Mouse (Mus musculus) small intestine, adult 2 months (tissue): ENCODE measurements at regions not wholly inside any gene's neighbourhood (a gene's known extent, or its start where the extent isn't known, plus 50 kb on each side); places are given as distances from the start of the nearest gene placed in this dataset.

Experiments used
- H3K27ac ChIP-seq: fragments of 200-500 bp; 2 replicates; pipeline ENCODE4 v1.5.1; 2012; ENCODE audit warnings: low read depth, low read length, control low read depth, inconsistent platforms; ENCODE audit not compliant: insufficient read depth
- H3K27me3 ChIP-seq: fragments of 200-500 bp; 2 replicates; pipeline ENCODE4 v1.6.1; 2012; ENCODE audit warnings: mild to moderate bottlenecking, moderate library complexity, low read length, inconsistent platforms; ENCODE audit not compliant: control insufficient read depth, insufficient read depth
- H3K36me3 ChIP-seq: fragments of 200-500 bp; 2 replicates; pipeline ENCODE4 v1.6.1; 2012; ENCODE audit warnings: mild to moderate bottlenecking, low read length, control low read depth, inconsistent platforms; ENCODE audit not compliant: control insufficient read depth, insufficient read depth
- H3K4me1 ChIP-seq: fragments of 200-500 bp; 2 replicates; pipeline ENCODE4 v1.6.1; 2012; ENCODE audit warnings: low read length, inconsistent platforms, mixed read lengths; ENCODE audit not compliant: control insufficient read depth, insufficient read depth, insufficient read length
- H3K4me3 ChIP-seq: fragments of 200-500 bp; 2 replicates; pipeline ENCODE4 v1.5.1; 2012; ENCODE audit warnings: low read depth, mild to moderate bottlenecking, control low read depth, inconsistent platforms, low read length, moderate library complexity
- CTCF ChIP-seq: fragments of 200-500 bp; IDR thresholded peaks from 2 replicates; pipeline ENCODE4 v1.5.1; 2012; ENCODE audit warnings: low read depth, mild to moderate bottlenecking, control low read depth, inconsistent platforms, low read length, moderate library complexity, mixed read lengths; ENCODE audit not compliant: insufficient replicate concordance, insufficient read length; ENCODE audit errors: extremely low read depth
- POLR2A ChIP-seq: fragments of 200-500 bp; IDR thresholded peaks from 2 replicates; pipeline ENCODE4 v1.6.1; 2012; ENCODE audit warnings: low read depth, mild to moderate bottlenecking, control low read depth, inconsistent platforms, low read length, moderate library complexity
- WGBS: fragments of 180-500 bp; shearing (Covaris S2); methylation state at CpG from one replicate; pipeline ENCODE4 v1.1.7; 2018; 5-methylcytosine and 5-hydroxymethylcytosine counted together

DNA sequence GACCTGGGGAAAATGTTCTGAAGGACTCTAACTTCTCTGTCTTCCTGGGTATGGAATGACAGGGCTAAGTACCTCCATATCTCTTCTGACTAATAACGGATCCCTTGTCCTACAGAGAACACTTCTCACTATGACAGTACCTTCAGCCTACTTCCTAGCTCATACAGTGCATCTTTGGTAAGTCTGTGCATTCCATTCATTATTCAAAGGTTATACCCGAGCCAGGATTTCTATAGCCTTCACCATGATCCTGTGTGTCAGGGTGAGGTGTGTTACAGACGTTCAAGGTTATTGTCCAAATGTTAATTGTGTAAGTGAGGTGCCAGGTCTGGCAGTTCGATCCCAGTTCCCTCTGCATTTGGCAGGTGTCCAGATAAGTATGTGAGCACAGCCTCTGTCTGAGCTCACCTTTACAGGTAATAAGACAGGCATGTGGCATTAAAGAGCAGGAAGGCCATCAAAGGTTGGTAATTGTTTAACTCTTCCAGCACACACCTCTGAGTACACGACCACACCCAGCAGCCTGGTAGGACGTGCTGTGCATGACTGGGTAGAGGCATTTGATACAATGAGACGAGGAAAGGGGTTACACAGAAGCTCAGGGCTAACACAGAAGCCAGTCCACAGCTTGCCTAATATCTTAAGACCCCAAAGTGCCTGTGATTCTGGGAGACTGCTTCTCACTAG is 96.3 kb upstream of the Bmp2 start:
- 28% methylated on average over 7 of the region's 7 CpGs for WGBS
- H3K27me3 ChIP-seq, result no peaks in the 10 kb centered on the region
- no peaks in the 10 kb centered on the region for H3K36me3 ChIP-seq
- no peak overlapping the region for H3K27ac ChIP-seq
- peaks cover 8% of the 10 kb centered on the region; the same call in 1 of the 2 replicates for H3K4me1 ChIP-seq
- TF ChIP-seq CTCF (no peak), POLR2A (no peak)
- no peak overlapping the region for H3K4me3 ChIP-seq

DNA sequence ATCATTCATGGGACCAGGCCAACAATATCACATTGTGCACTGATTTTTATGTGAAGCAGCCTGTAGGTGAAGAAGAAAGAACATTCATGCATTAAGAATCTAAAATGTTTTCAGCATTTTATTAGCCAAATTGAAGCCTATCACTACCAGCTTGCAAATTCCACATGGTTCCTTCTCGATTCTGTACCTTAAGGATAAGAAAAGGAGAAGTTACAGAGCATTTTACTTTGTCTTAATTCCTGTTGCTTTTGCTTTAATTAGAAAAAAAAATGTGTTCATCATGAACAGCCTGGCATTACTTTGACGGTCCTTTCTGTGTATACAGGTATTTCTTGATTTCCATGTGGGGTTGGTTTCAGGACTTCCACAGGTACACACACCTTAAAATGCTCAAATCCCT is 95.2 kb upstream of the Bmp2 start:
- 81% methylated on average over 2 of the region's 2 CpGs for WGBS
- no peak overlapping the region for H3K27ac ChIP-seq
- no peak overlapping the region for H3K4me3 ChIP-seq

DNA sequence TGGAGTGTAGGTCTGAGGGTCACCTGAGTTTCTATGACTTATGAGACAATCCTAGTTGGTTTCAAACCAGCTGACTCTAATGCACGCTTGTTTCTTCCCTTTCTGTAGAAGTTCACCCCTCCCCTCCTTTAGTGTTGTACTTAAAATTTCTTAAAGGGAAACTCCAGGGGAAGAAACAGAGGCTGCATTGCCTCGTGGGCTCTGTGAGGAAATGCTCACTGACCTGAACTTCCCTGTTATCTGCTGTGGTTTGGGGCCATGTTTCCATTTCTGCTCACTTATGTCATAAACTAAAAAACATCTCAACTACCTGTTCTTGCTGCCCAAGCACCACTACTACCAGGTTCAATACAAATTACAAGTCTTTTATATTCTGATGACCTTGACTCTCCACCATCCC is 93.2 kb upstream of the Bmp2 start:
- H3K4me3 ChIP-seq, result no peak overlapping the region
- no peaks in the 10 kb centered on the region for H3K36me3 ChIP-seq
- no peaks in the 10 kb centered on the region for H3K27me3 ChIP-seq
- H3K4me1 ChIP-seq, result peaks cover 8% of the 10 kb centered on the region; the same call in 1 of the 2 replicates
- TF ChIP-seq CTCF (no peak), POLR2A (no peak)
- 51% methylated on average over 2 of the region's 2 CpGs for WGBS
- H3K27ac ChIP-seq, result no peak overlapping the region

More for the DNA sequence above, 95.2 kb upstream of the Bmp2 start:
- H3K4me1 ChIP-seq, result peaks cover 8% of the 10 kb centered on the region; the same call in 1 of the 2 replicates
- TF ChIP-seq CTCF (no peak), POLR2A (no peak)
- H3K36me3 ChIP-seq, result no peaks in the 10 kb centered on the region
- no peaks in the 10 kb centered on the region for H3K27me3 ChIP-seq

DNA sequence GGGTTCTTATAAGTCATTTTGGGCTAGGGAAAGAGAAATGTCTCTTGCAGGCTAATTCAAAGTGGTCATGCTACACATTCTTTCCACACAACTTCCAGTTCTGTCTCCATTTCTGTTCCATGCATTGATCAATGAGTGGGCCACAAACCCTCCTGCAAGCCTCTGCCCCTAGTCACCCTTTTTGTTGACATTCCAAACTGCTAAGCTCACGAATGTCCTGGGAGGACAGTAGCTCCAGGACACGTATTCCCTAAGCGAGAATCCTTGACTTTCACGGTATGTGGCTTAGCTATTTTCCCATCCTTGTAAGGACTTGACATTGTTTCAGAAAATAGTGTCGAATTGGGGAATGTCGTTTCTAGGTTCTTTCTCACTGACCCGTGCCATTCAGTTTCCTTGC is 91.1 kb upstream of the Bmp2 start:
- no peak for TF ChIP-seq CTCF
- TF ChIP-seq POLR2A, result no peak
- no peaks in the 10 kb centered on the region for H3K36me3 ChIP-seq
- no peaks in the 10 kb centered on the region for H3K27me3 ChIP-seq
- H3K4me3 ChIP-seq, result no peak overlapping the region
- 72% methylated on average over 7 of the region's 7 CpGs for WGBS
- H3K27ac ChIP-seq, result no peak overlapping the region
- peaks cover 5% of the 10 kb centered on the region; the same call in 1 of the 2 replicates for H3K4me1 ChIP-seq

DNA sequence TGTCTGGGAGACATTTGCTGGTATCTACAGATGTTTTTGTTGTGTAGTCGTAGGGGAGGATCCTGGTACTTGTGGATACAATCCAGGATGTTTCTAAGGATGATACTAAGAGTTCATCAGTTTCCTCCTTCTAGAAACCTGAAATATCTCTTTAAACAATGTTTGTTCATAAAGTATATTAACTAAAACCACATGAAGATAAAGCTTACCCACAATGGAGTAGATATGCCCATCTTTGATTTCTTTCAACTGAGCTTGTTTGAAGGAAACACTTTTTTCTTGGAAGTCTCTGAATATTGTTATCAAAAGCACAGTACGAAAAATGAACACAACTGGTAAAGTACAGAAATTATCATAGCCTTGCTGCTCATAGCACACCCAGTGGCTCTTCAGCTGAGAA is 89.6 kb upstream of the Bmp2 start:
- Histone ChIP-seq H3K4me1 (0 out of 2 replicates have a peak, but pooled peaks cover 1% of the 10 kb centered on the region), H3K27ac (no peak overlapping the region), H3K4me3 (no peak overlapping the region), H3K36me3 (no peaks in the 10 kb centered on the region), H3K27me3 (no peaks in the 10 kb centered on the region)
- TF ChIP-seq CTCF, result no peak
- TF ChIP-seq POLR2A, result no peak
- WGBS, result 91% methylated on average over 2 of the region's 2 CpGs

DNA sequence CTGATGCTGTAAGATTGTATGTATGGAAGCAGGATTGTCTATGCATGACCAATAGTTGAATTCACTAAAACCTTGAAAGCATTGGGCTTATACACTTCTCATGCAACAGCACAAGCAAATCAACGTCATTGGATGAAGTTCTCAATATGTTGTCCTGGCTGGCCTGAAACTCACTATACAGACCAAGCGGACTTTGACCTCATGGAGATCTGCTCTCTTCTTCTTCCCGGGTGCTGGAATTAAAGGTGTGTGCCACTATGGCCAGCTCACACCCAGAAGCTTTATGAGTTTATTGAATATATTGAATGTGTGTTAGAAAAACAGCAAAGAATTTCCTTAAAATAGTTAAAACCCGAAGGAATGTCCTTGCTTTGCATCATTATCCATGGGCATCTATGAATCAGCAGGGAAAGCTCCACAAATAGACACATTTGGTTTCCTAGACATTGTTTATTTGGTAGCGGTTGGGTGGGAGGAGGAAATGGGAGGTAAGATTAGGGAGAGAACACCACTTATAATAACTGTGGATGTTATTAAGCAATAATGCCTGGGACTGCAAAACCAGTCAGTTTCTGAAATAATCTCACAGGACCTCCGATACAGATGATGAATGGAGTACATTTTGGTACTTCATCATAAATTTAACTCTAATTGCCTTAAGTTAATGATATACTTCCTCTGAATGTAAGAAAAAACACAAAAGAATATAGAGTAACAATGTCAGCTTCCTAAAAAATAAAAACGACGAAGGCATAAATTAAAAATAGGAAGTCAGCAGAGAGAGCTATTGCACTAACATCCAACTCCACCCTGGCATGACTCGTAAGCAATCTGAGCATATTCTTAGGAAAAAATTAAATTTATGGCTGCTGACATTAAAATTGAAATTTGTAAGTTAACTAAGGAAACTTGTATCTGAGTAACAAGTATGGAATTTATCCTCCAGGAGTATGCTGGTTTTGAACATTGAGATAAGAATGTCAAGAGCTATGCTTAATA is 84.5 kb upstream of the Bmp2 start:
- Histone ChIP-seq H3K27ac (no peak overlapping the region; the same call in 1 of the 2 replicates), H3K4me3 (no peak overlapping the region), H3K4me1 (0 out of 2 replicates have a peak, but pooled peaks cover 4% of the 10 kb centered on the region), H3K36me3 (no peaks in the 10 kb centered on the region), H3K27me3 (no peaks in the 10 kb centered on the region)
- WGBS, result 43% methylated on average over 9 of the region's 9 CpGs
- TF ChIP-seq POLR2A, result no peak
- no peak for TF ChIP-seq CTCF
